Mouse (Mus musculus): Measurements from ENCODE around the gene Hnrnpdl. TPM values are rescaled to one million over a fixed set of nuclear protein-coding genes. Genes with fewer than 3 reads are reported as not detected.

Gene Hnrnpdl
- polyA plus RNA-seq, 1 experiment from 2014 or later = 132 TPM

DNA sequence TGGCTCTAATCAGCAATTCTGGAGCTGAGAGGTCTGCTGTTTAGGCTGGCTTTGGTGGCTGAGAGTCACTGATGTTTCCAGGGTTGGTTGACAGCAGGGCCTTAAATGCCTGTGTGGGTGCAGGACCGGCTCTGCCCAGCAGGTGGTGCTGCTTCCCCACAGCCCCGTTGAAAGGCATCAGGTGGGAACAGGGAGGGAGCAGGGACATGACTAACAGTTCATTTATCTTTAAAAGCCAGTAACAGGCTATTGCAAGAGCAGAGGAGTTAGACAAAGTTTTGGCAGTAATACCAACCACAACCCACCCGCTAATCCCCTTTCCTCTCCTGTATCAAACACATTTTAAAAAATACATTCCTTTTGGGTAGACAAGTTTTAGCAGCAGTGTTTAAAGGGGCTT lies 30.8 kb upstream of the Hnrnpdl start:
- Histone ChIP-seq H3K9ac (ENCODE audit: low read length) (no peak overlapping the region), H3K36me3 (ENCODE audit: control insufficient read depth, insufficient read depth, low read length) (peaks cover 18% of the 10 kb centered on the region), H3K27ac (ENCODE audit: low read length) (no peak overlapping the region), H3K27me3 (ENCODE audit: control insufficient read depth, insufficient read depth, low read depth, low read length) (no peaks in the 10 kb centered on the region), H3K4me3 (ENCODE audit: low read length) (no peak overlapping the region), H3K4me1 (replicated peaks; ENCODE audit: control insufficient read depth, insufficient read depth, low read length) (no peaks in the 10 kb centered on the region; the same call in 1 of the 2 replicates), H3K9me3 (ENCODE audit: control insufficient read depth, low read length) (no peaks in the 10 kb centered on the region), H3K4me2 (ENCODE audit: low read depth, low read length) (no peak overlapping the region)
- WGBS = 20% methylated on average over 3 of the region's 3 CpGs
- ATAC-seq (ENCODE audit: low read depth) = peak; percentile 77; the same call in 1 of the 2 replicates

DNA sequence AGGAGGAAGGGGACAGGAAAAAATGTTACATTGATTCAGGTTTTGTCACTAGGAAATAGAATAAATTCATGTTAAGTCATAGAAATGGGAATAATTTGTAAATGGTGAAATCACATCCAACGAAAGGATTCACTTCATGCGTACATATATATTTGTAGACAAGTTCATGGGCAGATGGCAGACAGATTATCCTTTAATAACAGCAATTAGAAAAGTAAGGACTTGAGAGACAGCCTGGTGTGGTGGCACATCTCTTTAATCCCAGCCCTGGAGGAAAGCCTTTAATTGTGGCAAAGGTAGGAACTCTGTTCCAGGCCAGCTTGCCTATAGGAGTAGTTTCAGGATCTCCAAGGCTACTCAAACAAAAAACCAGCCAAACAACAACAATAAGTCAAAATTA lies 30.1 kb upstream of the Hnrnpdl start:
- Histone ChIP-seq H3K9me3 (ENCODE audit: control insufficient read depth, low read length) (no peaks in the 10 kb centered on the region), H3K4me1 (replicated peaks; ENCODE audit: control insufficient read depth, insufficient read depth, low read length) (no peaks in the 10 kb centered on the region; the same call in 1 of the 2 replicates), H3K9ac (ENCODE audit: low read length) (no peak overlapping the region), H3K27ac (ENCODE audit: low read length) (no peak overlapping the region), H3K4me3 (ENCODE audit: low read length) (no peak overlapping the region), H3K36me3 (ENCODE audit: control insufficient read depth, insufficient read depth, low read length) (peaks cover 18% of the 10 kb centered on the region), H3K4me2 (ENCODE audit: low read depth, low read length) (no peak overlapping the region), H3K27me3 (ENCODE audit: control insufficient read depth, insufficient read depth, low read depth, low read length) (no peaks in the 10 kb centered on the region)
- ATAC-seq (ENCODE audit: low read depth) = no peak
- 88% methylated on average over 2 of the region's 2 CpGs for WGBS

DNA sequence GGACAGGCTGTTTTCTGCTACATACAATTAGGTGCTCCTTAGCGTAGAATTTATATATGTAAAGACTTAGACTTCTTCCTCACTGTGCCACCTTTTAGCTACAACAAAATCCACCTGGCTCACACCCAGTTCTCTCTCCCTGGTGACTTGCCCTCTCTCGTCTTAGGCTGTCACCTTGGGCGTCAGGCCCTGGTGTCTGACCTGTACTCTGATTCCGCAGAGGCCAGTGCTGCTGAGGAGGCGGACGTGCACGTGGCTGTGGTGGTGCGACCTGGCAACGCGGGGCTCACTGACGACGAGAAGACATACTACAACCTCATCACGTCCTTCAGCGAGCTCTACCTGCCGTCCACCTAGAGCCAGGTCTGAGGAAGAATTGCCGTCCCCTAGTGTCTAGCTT lies 28.1 kb upstream of the Hnrnpdl start:
- Histone ChIP-seq H3K4me3 (ENCODE audit: low read length) (no peak overlapping the region), H3K27me3 (ENCODE audit: control insufficient read depth, insufficient read depth, low read depth, low read length) (no peaks in the 10 kb centered on the region)

DNA sequence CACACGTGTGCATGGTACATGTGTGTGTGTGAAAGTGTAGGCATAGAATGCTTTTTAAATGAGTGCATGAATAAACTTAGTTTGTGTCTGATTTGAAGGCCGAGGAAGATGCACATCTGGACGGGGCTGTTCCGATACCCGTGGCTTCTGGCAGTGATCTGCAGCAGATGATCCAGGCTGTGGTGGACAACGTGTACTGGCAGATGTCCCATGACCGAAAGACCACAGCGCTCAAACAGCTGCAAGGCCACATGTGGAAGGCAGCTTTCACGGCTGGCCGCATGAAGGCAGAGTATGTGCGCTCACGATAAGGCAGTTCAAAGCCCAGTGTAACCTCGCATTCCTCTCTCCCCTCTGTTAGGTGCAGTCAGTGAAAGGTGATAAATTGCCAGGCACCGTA lies 21.4 kb upstream of the Hnrnpdl start:
- no peak for ATAC-seq (ENCODE audit: low read depth)
- peaks cover 36% of the 10 kb centered on the region for H3K36me3 ChIP-seq (ENCODE audit: control insufficient read depth, insufficient read depth, low read length)
- no peaks in the 10 kb centered on the region for H3K27me3 ChIP-seq (ENCODE audit: control insufficient read depth, insufficient read depth, low read depth, low read length)
- H3K9ac ChIP-seq (ENCODE audit: low read length) = no peak overlapping the region
- peaks cover 2% of the 10 kb centered on the region; the same call in 1 of the 2 replicates for H3K4me1 ChIP-seq (replicated peaks; ENCODE audit: control insufficient read depth, insufficient read depth, low read length)
- H3K9me3 ChIP-seq (ENCODE audit: control insufficient read depth, low read length) = no peaks in the 10 kb centered on the region
- H3K27ac ChIP-seq (ENCODE audit: low read length) = no peak overlapping the region
- H3K4me2 ChIP-seq (ENCODE audit: low read depth, low read length) = no peak overlapping the region
- no peak overlapping the region for H3K4me3 ChIP-seq (ENCODE audit: low read length)
- 85% methylated on average over 14 of the region's 14 CpGs for WGBS

More for the DNA sequence above, 28.1 kb upstream of the Hnrnpdl start:
- Histone ChIP-seq H3K9ac (ENCODE audit: low read length) (no peak overlapping the region), H3K4me2 (ENCODE audit: low read depth, low read length) (no peak overlapping the region), H3K36me3 (ENCODE audit: control insufficient read depth, insufficient read depth, low read length) (peaks cover 18% of the 10 kb centered on the region), H3K27ac (ENCODE audit: low read length) (no peak overlapping the region), H3K9me3 (ENCODE audit: control insufficient read depth, low read length) (no peaks in the 10 kb centered on the region), H3K4me1 (replicated peaks; ENCODE audit: control insufficient read depth, insufficient read depth, low read length) (no peaks in the 10 kb centered on the region; the same call in 1 of the 2 replicates)
- 88% methylated on average over 16 of the region's 16 CpGs for WGBS
- no peak for ATAC-seq (ENCODE audit: low read depth)

DNA sequence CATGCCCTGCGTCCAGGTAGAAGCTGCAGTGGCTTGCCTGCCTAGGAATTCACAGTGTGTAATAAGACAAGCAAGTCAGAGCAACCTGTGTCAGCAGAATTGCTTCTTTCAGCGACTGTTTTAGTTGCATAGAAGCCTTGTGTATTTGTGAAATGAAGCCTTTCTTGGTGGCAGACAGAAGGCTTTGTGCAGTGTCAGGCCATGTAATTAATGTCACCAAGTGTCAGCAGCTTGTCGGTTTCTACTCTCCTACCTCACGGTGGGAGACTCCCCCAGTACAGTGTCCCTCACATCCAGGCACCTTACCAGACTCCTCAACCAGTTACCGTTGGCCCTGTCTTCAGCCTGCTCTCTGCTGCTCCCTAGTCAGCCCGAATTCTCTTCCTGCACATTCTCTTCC lies 19.9 kb upstream of the Hnrnpdl start:
- Histone ChIP-seq H3K9ac (ENCODE audit: low read length) (no peak overlapping the region), H3K27ac (ENCODE audit: low read length) (no peak overlapping the region), H3K4me3 (ENCODE audit: low read length) (no peak overlapping the region), H3K4me1 (replicated peaks; ENCODE audit: control insufficient read depth, insufficient read depth, low read length) (peaks cover 2% of the 10 kb centered on the region; the same call in 1 of the 2 replicates), H3K27me3 (ENCODE audit: control insufficient read depth, insufficient read depth, low read depth, low read length) (no peaks in the 10 kb centered on the region), H3K9me3 (ENCODE audit: control insufficient read depth, low read length) (no peaks in the 10 kb centered on the region), H3K4me2 (ENCODE audit: low read depth, low read length) (no peak overlapping the region), H3K36me3 (ENCODE audit: control insufficient read depth, insufficient read depth, low read length) (peaks cover 36% of the 10 kb centered on the region)
- no peak for ATAC-seq (ENCODE audit: low read depth)
- WGBS = 82% methylated on average over 6 of the region's 6 CpGs

DNA sequence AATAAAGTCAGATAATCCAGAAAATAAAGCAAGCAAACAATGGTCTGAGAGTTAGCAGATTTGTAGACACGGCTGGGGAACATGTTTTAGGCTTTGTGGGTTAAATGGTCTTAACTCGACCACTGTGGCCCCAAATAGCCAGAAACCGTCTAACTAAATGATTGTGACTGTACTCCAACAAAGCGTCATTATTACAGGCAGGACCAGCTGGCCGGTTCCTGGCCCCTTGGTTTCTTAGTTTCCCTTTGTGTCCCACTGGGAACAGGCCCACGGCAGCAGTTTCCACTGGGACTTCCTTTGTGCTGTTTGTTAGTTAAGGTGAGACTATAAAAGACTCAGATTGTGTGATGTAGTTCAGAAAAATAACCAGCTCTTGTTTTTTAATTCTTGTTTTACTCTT lies 19.3 kb upstream of the Hnrnpdl start:
- Histone ChIP-seq H3K4me2 (ENCODE audit: low read depth, low read length) (no peak overlapping the region), H3K9ac (ENCODE audit: low read length) (no peak overlapping the region), H3K9me3 (ENCODE audit: control insufficient read depth, low read length) (no peaks in the 10 kb centered on the region), H3K27ac (ENCODE audit: low read length) (no peak overlapping the region), H3K27me3 (ENCODE audit: control insufficient read depth, insufficient read depth, low read depth, low read length) (no peaks in the 10 kb centered on the region), H3K4me3 (ENCODE audit: low read length) (no peak overlapping the region), H3K4me1 (replicated peaks; ENCODE audit: control insufficient read depth, insufficient read depth, low read length) (peaks cover 2% of the 10 kb centered on the region; the same call in 1 of the 2 replicates), H3K36me3 (ENCODE audit: control insufficient read depth, insufficient read depth, low read length) (peaks cover 34% of the 10 kb centered on the region)
- ATAC-seq (ENCODE audit: low read depth) = no peak
- 70% methylated on average over 6 of the region's 6 CpGs for WGBS

DNA sequence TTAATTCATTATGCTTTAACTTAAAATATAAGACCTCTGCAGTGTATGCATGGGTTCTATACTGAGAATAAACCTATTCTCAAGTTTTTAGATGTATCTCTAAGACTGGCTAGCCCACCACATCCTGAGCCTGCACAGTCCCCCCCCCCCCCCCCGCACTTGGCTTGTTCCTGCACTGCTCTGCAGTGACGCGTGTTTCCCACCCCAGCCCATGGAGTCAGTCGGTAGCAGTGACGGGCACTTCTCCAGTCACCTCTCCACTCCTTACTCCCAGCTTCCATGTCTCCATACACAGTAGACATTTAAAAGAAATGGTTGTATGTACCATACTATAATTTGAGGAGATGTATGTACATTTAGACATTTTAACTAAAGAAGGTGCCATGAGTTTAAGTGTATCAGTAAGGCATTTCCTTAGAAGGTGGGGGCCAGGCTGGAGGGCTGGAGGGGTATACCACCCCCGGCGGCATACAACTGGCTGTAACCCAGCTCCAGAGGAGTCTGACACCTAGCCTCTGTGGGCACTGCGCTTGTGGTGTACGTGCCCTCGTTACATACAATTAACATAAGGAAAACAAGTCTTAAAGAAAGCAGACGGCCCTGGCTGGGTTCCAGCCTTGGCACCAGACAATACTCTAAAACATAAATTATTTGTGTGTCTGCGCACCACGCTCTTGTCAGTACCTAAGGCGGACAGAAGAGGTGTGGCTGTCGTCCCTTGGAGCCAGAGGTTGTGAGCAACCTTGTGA lies 18.2 kb upstream of the Hnrnpdl start:
- H3K36me3 ChIP-seq (ENCODE audit: control insufficient read depth, insufficient read depth, low read length) = peaks cover 27% of the 10 kb centered on the region
- H3K4me3 ChIP-seq (ENCODE audit: low read length) = no peak overlapping the region
- no peak overlapping the region for H3K9ac ChIP-seq (ENCODE audit: low read length)
- H3K27ac ChIP-seq (ENCODE audit: low read length) = no peak overlapping the region
- no peaks in the 10 kb centered on the region for H3K27me3 ChIP-seq (ENCODE audit: control insufficient read depth, insufficient read depth, low read depth, low read length)
- H3K4me1 ChIP-seq (replicated peaks; ENCODE audit: control insufficient read depth, insufficient read depth, low read length) = peaks cover 2% of the 10 kb centered on the region; the same call in 1 of the 2 replicates
- H3K4me2 ChIP-seq (ENCODE audit: low read depth, low read length) = no peak overlapping the region
- no peak for ATAC-seq (ENCODE audit: low read depth)
- no peaks in the 10 kb centered on the region for H3K9me3 ChIP-seq (ENCODE audit: control insufficient read depth, low read length)
- 76% methylated on average over 14 of the region's 15 CpGs for WGBS

DNA sequence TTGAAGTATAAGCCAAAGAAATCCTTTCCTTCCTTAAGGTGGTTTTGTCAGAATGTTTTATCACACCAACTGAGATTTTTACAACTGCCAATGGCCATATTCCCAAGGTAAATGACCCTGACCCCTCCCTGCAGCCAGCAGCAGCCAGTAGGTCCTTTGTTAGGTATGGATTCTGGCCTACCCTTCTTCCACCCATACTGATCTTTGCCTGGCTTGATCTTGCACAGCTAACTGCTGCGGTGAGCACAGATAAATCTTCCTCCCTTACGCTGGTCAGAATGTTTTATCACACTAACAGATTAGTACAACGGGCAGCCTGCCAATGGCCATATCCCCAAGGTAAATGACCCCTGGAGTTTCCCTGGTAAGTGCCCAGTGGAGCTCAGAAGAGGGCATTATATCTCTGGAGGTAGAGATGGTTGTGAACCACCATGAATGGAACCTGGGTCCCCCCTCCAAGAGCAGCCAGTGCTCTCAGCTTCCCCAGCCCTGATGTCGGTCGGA lies 16.5 kb upstream of the Hnrnpdl start:
- Histone ChIP-seq H3K4me2 (ENCODE audit: low read depth, low read length) (no peak overlapping the region), H3K27ac (ENCODE audit: low read length) (no peak overlapping the region), H3K4me3 (ENCODE audit: low read length) (no peak overlapping the region), H3K9ac (ENCODE audit: low read length) (no peak overlapping the region), H3K9me3 (ENCODE audit: control insufficient read depth, low read length) (no peaks in the 10 kb centered on the region), H3K27me3 (ENCODE audit: control insufficient read depth, insufficient read depth, low read depth, low read length) (no peaks in the 10 kb centered on the region), H3K36me3 (ENCODE audit: control insufficient read depth, insufficient read depth, low read length) (peaks cover 14% of the 10 kb centered on the region), H3K4me1 (replicated peaks; ENCODE audit: control insufficient read depth, insufficient read depth, low read length) (peaks cover 2% of the 10 kb centered on the region; the same call in 1 of the 2 replicates)
- 63% methylated on average over 5 of the region's 5 CpGs for WGBS
- ATAC-seq (ENCODE audit: low read depth) = no peak

DNA sequence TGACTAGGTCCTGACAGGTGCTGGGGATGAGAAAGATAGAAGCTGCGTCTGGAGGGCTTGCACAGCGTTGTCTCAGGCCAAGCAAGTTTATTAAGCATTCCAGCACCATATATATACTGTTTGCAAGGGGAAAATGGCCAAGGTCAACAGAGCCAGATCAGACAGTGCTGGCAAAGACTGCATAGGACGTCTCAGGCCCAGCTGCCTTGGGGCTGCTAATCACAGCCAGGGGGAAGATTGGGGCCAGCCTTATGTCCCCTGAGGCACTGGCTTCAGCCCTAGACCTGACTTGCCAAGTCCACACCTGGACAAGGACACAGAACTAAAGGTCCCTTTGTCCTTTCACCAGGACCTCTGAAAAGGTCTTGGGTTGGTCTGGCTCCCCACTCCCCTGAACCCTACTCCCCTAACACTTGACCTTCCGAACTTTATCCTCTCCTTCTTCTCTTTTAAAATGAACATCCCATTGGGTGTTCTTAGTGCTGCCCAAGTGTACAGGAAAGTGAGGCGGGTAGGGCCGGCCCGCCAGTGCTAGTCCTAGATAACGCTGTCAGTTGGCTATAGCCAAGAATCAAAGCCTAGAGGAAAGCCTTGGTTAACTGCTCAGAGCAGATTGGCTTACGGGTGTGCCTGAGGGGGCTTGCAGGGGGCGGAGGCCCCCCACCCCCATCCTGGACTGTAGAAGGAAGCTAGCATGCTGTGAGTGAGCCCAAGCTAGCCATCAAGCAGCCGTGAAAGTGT lies 15.5 kb upstream of the Hnrnpdl start:
- Histone ChIP-seq H3K36me3 (ENCODE audit: control insufficient read depth, insufficient read depth, low read length) (peaks cover 8% of the 10 kb centered on the region), H3K27ac (ENCODE audit: low read length) (no peak overlapping the region), H3K9me3 (ENCODE audit: control insufficient read depth, low read length) (no peaks in the 10 kb centered on the region), H3K4me3 (ENCODE audit: low read length) (no peak overlapping the region), H3K4me2 (ENCODE audit: low read depth, low read length) (no peak overlapping the region), H3K4me1 (replicated peaks; ENCODE audit: control insufficient read depth, insufficient read depth, low read length) (peaks cover 2% of the 10 kb centered on the region; the same call in 1 of the 2 replicates), H3K27me3 (ENCODE audit: control insufficient read depth, insufficient read depth, low read depth, low read length) (no peaks in the 10 kb centered on the region), H3K9ac (ENCODE audit: low read length) (no peak overlapping the region)
- ATAC-seq (ENCODE audit: low read depth) = no peak
- 77% methylated on average over 11 of the region's 11 CpGs for WGBS

All from lung, embryonic 16.5 days (tissue).